ENCODE assay signal across 13 mouse cellular contexts in the genomic region with DNA sequence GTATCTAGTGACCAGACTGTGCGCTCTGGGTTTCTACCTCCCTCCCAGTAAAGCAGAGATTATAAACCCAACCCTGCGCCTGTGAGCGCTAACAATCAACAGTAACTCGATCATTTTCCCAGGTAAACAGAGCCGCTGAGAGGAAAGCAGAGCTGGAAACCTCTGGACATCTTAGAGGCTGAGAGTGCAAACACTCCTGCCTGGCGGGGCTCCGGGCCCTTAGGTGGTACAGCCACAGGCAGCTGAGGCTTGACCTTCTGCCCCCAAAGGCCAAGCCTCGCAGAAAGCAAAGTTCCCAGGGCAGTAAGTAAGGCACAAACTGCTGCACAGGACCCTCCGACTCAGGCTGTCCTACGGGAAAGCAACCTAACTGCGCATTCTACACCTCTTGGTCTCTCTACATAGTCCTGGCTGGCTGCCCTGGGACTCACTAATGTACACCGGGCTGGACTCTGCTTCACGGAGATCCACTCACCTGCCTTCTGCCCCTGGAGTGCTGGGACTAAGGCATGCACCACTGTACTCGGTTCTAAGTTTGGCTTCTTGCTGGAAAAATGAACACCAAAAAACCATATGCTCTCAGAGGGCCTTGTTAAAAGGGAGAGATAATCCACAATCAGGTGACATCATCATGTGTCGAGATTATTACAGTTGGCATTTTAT. TPM values are rescaled to one million over a fixed set of nuclear protein-coding genes. Genes with fewer than 3 reads are reported as not detected.
DNase-seq lines count a peak whose midpoint lies in the region; ATAC-seq and TF ChIP-seq lines count a peak whose summit lies in the region.
"Had no signal": no experiment of that assay in that cellular context is flagged by ENCODE, and none has a peak within 500 bp of the region (broad histone marks: within the 10 kb centered on the region; RNA-seq: fewer than 3 reads in every experiment).

No protein-coding gene starts in this region.

- no peak for TF ChIP-seq CTCF in E14TG2a.4 (conservative IDR thresholded peaks at IDR 0.05; ENCODE audit: low read length)
- no peak for TF ChIP-seq CTCF in hindbrain, postnatal 0 days (IDR thresholded peaks at IDR 0.05; ENCODE audit: low read depth)

- no peak for ATAC-seq in heart, embryonic 14.5 days (ENCODE audit: insufficient number of reproducible peaks, insufficient read depth, low FRiP score, low read depth)
- ATAC-seq in embryonic facial prominence, embryonic 11.5 days (replicated peaks; ENCODE audit: insufficient number of reproducible peaks, low FRiP score, low TSS enrichment, low read depth), result no peak
- no peak for ATAC-seq in liver, embryonic 15.5 days (ENCODE audit: insufficient read depth)
- ATAC-seq in hindbrain, postnatal 0 days, result no peak
- ATAC-seq: CD4-positive, CD25-positive, alpha-beta regulatory T cell, adult 4 months; inflammation-experienced regulatory T-cells, adult 6 months had no signal

- WGBS in heart, embryonic 14.5 days, result 71% methylated on average over 15 of the region's 15 CpGs
- 40% methylated on average over 15 of the region's 15 CpGs for WGBS in embryonic facial prominence, embryonic 11.5 days
- WGBS in liver, embryonic 15.5 days (ENCODE audit: insufficient replicate concordance), result 72% methylated on average over 15 of the region's 15 CpGs
- WGBS in hindbrain, postnatal 0 days, result 85% methylated on average over 15 of the region's 15 CpGs

- H3K36me3 ChIP-seq in heart, embryonic 14.5 days (ENCODE audit: control insufficient read depth, insufficient read depth, low read length), result no peaks in the 10 kb centered on the region
- no peaks in the 10 kb centered on the region for H3K36me3 ChIP-seq in E14TG2a.4 (ENCODE audit: insufficient read depth, low read length)
- no peaks in the 10 kb centered on the region for H3K36me3 ChIP-seq in embryonic facial prominence, embryonic 11.5 days (replicated peaks; ENCODE audit: control insufficient read depth, insufficient read depth, low read depth, low read length)
- no peaks in the 10 kb centered on the region for H3K36me3 ChIP-seq in liver, embryonic 15.5 days (replicated peaks)
- no peaks in the 10 kb centered on the region for H3K36me3 ChIP-seq in hindbrain, postnatal 0 days (ENCODE audit: insufficient read depth, low read length)

- no peak overlapping the region for H3K4me3 ChIP-seq in heart, embryonic 14.5 days (ENCODE audit: control insufficient read depth in 1 of 2, insufficient read depth in 1 of 2, low read depth in 1 of 2, low read length in 2 of 2)
- peak overlapping the region; percentile 23; the same call in 1 of the 2 replicates for H3K4me3 ChIP-seq in E14TG2a.4 (replicated peaks; ENCODE audit: low read length)
- H3K4me3 ChIP-seq in embryonic facial prominence, embryonic 11.5 days (ENCODE audit: low read depth, low read length), result no peak overlapping the region
- no peak overlapping the region for H3K4me3 ChIP-seq in liver, embryonic 15.5 days (replicated peaks)
- H3K4me3 ChIP-seq in hindbrain, postnatal 0 days (ENCODE audit: low read length), result no peak overlapping the region

- H3K27ac ChIP-seq in heart, embryonic 14.5 days (replicated peaks in 1 of 2; ENCODE audit: control insufficient read depth in 1 of 2, insufficient read depth in 1 of 2, low read depth in 2 of 2, low read length in 2 of 2), result peak overlapping the region; percentile 54 to 57
- 0 out of 2 replicates have a peak overlapping the region, but pooled peaks have one; percentile 13 for H3K27ac ChIP-seq in embryonic facial prominence, embryonic 11.5 days (replicated peaks; ENCODE audit: low read depth, low read length)
- H3K27ac ChIP-seq in liver, embryonic 15.5 days (replicated peaks), result peak overlapping the region; percentile 68
- H3K27ac ChIP-seq in hindbrain, postnatal 0 days, result no peak overlapping the region

- H3K4me2 ChIP-seq in heart, embryonic 14.5 days (ENCODE audit: low read length), result no peak overlapping the region
- H3K4me2 ChIP-seq in embryonic facial prominence, embryonic 11.5 days (ENCODE audit: low read depth, low read length), result no peak overlapping the region
- no peak overlapping the region for H3K4me2 ChIP-seq in liver, embryonic 15.5 days
- no peak overlapping the region for H3K4me2 ChIP-seq in hindbrain, postnatal 0 days (ENCODE audit: low read depth, low read length)

- no peaks in the 10 kb centered on the region for H3K9me3 ChIP-seq in heart, embryonic 14.5 days (ENCODE audit: control insufficient read depth, low read length)
- no peaks in the 10 kb centered on the region for H3K9me3 ChIP-seq in E14TG2a.4 (ENCODE audit: low read length)
- no peaks in the 10 kb centered on the region for H3K9me3 ChIP-seq in embryonic facial prominence, embryonic 11.5 days (replicated peaks; ENCODE audit: control insufficient read depth, low read length)
- H3K9me3 ChIP-seq in liver, embryonic 15.5 days (replicated peaks), result no peaks in the 10 kb centered on the region
- H3K9me3 ChIP-seq in hindbrain, postnatal 0 days (ENCODE audit: low read length), result no peaks in the 10 kb centered on the region

- DNase-seq in heart, adult 9 months (ENCODE audit: low spot score in 2 of 2), result no peak
- no peak for DNase-seq in embryonic facial prominence, embryonic 11.5 days (ENCODE audit: low spot score)
- DNase-seq in frontal cortex, postnatal 36 days (ENCODE audit: low spot score in 2 of 2), result no peak
- no peak for DNase-seq in cerebellum, adult 18-20 months
- DNase-seq in hindbrain, postnatal 0 days (ENCODE audit: low spot score), result no peak
- DNase-seq: adrenal gland, postnatal 14 days; gastrocnemius, postnatal 25 days had no signal

- H3K9ac ChIP-seq in heart, embryonic 14.5 days (ENCODE audit: low read length), result peak overlapping the region; percentile 6; the same call in 1 of the 2 replicates
- H3K9ac ChIP-seq in embryonic facial prominence, embryonic 11.5 days (replicated peaks; ENCODE audit: low read length), result no peak overlapping the region
- H3K9ac ChIP-seq in liver, embryonic 15.5 days, result no peak overlapping the region
- H3K9ac ChIP-seq in hindbrain, postnatal 0 days (replicated peaks; ENCODE audit: low read length), result no peak overlapping the region

- H3K4me1 ChIP-seq in heart, embryonic 14.5 days (ENCODE audit: control insufficient read depth in 2 of 2, insufficient read depth in 2 of 2, low read length in 2 of 2), result peaks cover 65 to 85% of the 10 kb centered on the region in 2 experiments
- peaks cover 94% of the 10 kb centered on the region for H3K4me1 ChIP-seq in E14TG2a.4 (replicated peaks; ENCODE audit: low read depth, low read length)
- peaks cover 18% of the 10 kb centered on the region for H3K4me1 ChIP-seq in embryonic facial prominence, embryonic 11.5 days (ENCODE audit: control insufficient read depth, insufficient read depth, low read length)
- peaks cover 67% of the 10 kb centered on the region for H3K4me1 ChIP-seq in liver, embryonic 15.5 days (replicated peaks)
- peaks cover 26% of the 10 kb centered on the region for H3K4me1 ChIP-seq in hindbrain, postnatal 0 days (ENCODE audit: insufficient read depth, low read length)

- H3K27me3 ChIP-seq in heart, embryonic 14.5 days (ENCODE audit: control insufficient read depth, insufficient read depth, low read length), result no peaks in the 10 kb centered on the region
- peaks cover 5% of the 10 kb centered on the region; the same call in 1 of the 2 replicates for H3K27me3 ChIP-seq in E14TG2a.4 (ENCODE audit: insufficient read depth, low read length)
- no peaks in the 10 kb centered on the region for H3K27me3 ChIP-seq in embryonic facial prominence, embryonic 11.5 days (ENCODE audit: control insufficient read depth, insufficient read depth, low read length)
- H3K27me3 ChIP-seq in liver, embryonic 15.5 days, result no peaks in the 10 kb centered on the region
- H3K27me3 ChIP-seq in hindbrain, postnatal 0 days (ENCODE audit: insufficient read depth, low read length), result no peaks in the 10 kb centered on the region
- H3K27me3 ChIP-seq: Patski had no signal

RNA-seq across cellular contexts. Expression of gene Rassf3, which starts 41.6 kb away (rescaled TPM):
- 25.1 and 25.3 TPM in 2 replicates for polyA plus RNA-seq in heart, embryonic 14.5 days (2014; fragmentation: Nextera tagmentation; extraction: Ambion mirVana)
- 20.6 and 21.4 TPM in 2 replicates for polyA plus RNA-seq in embryonic facial prominence, embryonic 11.5 days (2014; fragmentation: Nextera tagmentation; extraction: Ambion mirVana)
- 11.3 and 11.9 TPM in 2 replicates for polyA plus RNA-seq in liver, embryonic 15.5 days (2015; fragmentation: Nextera tagmentation; extraction: Ambion mirVana)
- total RNA-seq in hindbrain, postnatal 0 days (2014; rRNA removed), result 7.4 and 11.1 TPM in 2 replicates
- polyA plus RNA-seq in hindbrain, postnatal 0 days (2015; fragmentation: Nextera tagmentation; extraction: Ambion mirVana), result 5.7 and 6.0 TPM in 2 replicates
